Mouse (Mus musculus): ENCODE results near the gene Nkx1-1. TPM values are rescaled to one million over a fixed set of nuclear protein-coding genes. Genes with fewer than 3 reads are reported as not detected.

Gene Nkx1-1
- not detected in 2 replicates for polyA plus RNA-seq (2014; fragmentation: Nextera tagmentation; extraction: Ambion mirVana)

DNA sequence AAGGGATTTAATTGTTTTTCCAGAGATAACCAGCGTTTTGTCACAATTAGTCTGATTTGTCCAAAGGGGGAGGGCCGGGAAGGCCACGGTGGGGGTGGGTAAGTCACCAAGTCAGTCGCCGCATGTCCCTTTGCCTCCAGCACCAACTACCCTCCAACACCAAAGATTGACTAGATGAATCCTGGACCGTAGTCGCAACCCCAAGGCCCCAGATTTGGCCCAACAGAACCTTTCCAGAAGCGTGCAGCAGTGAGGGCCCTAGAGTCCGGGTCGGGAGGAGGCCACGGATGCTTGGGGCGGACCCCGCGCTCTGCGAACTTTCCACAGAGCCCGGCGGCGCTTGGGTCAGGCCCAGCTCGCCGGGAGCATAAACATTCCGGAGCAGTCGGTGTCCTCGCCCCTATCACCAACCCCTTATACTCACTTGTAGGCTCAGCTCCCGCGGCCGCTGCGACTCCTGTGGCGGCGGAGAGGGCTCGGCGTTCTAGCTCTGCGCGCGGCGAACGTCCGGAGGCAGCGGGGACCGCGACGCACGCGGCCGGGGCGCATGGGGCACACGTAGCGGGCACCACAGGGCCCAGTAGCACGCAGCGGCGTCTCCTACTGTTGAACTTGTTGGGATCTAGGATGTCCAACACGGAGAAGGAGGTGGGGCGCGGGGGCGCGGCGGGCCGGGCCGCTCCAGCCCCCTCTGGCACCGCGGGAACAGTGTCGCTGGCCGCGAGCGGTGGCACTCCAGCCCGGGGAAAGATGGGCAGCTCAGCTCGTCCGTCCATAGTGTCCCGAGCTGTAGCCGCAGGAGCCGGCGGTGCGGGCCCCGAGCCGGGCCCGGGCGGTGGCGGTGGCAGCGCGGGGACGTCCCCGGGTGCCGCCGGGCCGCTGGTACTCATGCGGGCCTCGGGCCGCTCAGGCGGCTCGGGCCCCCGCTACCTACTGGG is at the start of gene Nkx1-1:
TSS of gene Nkx1-1 (minus strand) at position 776 of the 938 bp plus-strand sequence.
- 0 out of 2 replicates have a peak within 1 kb of the TSS, but pooled peaks have one; percentile 31 for H3K4me2 ChIP-seq (ENCODE audit: low read depth, low read length, severe bottlenecking)
- H3K36me3 ChIP-seq (ENCODE audit: control insufficient read depth, insufficient read depth, low read length), result no peaks in the 10 kb centered on the region
- H3K27me3 ChIP-seq (ENCODE audit: control insufficient read depth, insufficient read depth, low read length), result peaks cover 100% of the 10 kb centered on the region
- WGBS, result under 1% methylated on average over 81 of the region's 90 CpGs
- ATAC-seq (replicated peaks; ENCODE audit: low FRiP score) (no peak), DNase-seq (ENCODE audit: low spot score) (peak; percentile 62)
- no peak within 1 kb of the TSS for H3K9ac ChIP-seq (ENCODE audit: low read length)
- H3K9me3 ChIP-seq (ENCODE audit: control insufficient read depth, low read length), result no peaks in the 10 kb centered on the region
- no peak within 1 kb of the TSS for H3K27ac ChIP-seq (ENCODE audit: low read depth, low read length)
- peak within 1 kb of the TSS; percentile 10 for H3K4me3 ChIP-seq (ENCODE audit: low read depth, low read length)
- peaks cover 22% of the 10 kb centered on the region; the same call in 1 of the 2 replicates for H3K4me1 ChIP-seq (replicated peaks; ENCODE audit: control insufficient read depth, insufficient read depth, low read length)

DNA sequence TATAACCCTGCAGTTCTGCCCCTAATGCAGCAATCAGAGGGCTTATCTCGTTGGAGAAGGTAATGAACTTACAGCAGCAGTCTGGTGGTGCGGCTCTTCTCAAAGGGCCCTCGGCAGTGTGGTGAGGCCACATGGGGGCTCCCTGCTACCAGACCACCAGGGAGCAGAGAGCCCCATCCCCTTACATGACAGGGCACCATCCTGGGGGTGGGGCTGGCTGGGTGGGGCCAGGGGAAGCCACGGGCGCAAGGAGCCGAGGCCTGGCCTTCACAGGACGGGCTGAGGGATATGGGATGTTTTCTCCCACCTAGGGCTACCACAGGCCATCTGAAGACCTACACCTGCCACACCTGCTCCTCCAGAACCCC is 47.5 kb upstream of the Nkx1-1 start:
- Histone ChIP-seq H3K9ac (ENCODE audit: low read length) (no peak overlapping the region), H3K4me1 (replicated peaks; ENCODE audit: control insufficient read depth, insufficient read depth, low read length) (no peaks in the 10 kb centered on the region), H3K4me3 (ENCODE audit: low read depth, low read length) (no peak overlapping the region), H3K27ac (ENCODE audit: low read depth, low read length) (no peak overlapping the region), H3K9me3 (ENCODE audit: control insufficient read depth, low read length) (no peaks in the 10 kb centered on the region), H3K27me3 (ENCODE audit: control insufficient read depth, insufficient read depth, low read length) (no peaks in the 10 kb centered on the region), H3K36me3 (ENCODE audit: control insufficient read depth, insufficient read depth, low read length) (no peaks in the 10 kb centered on the region), H3K4me2 (ENCODE audit: low read depth, low read length, severe bottlenecking) (no peak overlapping the region)
- WGBS, result 48% methylated on average over 7 of the region's 7 CpGs
- DNase-seq (ENCODE audit: low spot score) (no peak), ATAC-seq (replicated peaks; ENCODE audit: low FRiP score) (no peak)

GRCm38 (mm10) chr5:33480582-33481317 is 47.0 kb upstream of the Nkx1-1 start:
- Histone ChIP-seq H3K9me3 (ENCODE audit: control insufficient read depth, low read length) (no peaks in the 10 kb centered on the region), H3K36me3 (ENCODE audit: control insufficient read depth, insufficient read depth, low read length) (no peaks in the 10 kb centered on the region), H3K9ac (ENCODE audit: low read length) (no peak overlapping the region), H3K4me3 (ENCODE audit: low read depth, low read length) (no peak overlapping the region), H3K27me3 (ENCODE audit: control insufficient read depth, insufficient read depth, low read length) (no peaks in the 10 kb centered on the region), H3K4me1 (replicated peaks; ENCODE audit: control insufficient read depth, insufficient read depth, low read length) (no peaks in the 10 kb centered on the region), H3K4me2 (ENCODE audit: low read depth, low read length, severe bottlenecking) (no peak overlapping the region), H3K27ac (ENCODE audit: low read depth, low read length) (no peak overlapping the region)
- no peak for DNase-seq (ENCODE audit: low spot score)
- ATAC-seq (replicated peaks; ENCODE audit: low FRiP score), result no peak
- 61% methylated on average over 26 of the region's 26 CpGs for WGBS

- H3K27me3 ChIP-seq (ENCODE audit: control insufficient read depth, insufficient read depth, low read length), result peaks cover 26% of the 10 kb centered on the region; the same call in 1 of the 2 replicates
- no peak overlapping the region for H3K4me3 ChIP-seq (ENCODE audit: low read depth, low read length)
- 0 out of 2 replicates have a peak overlapping the region, but pooled peaks have one; percentile 10 for H3K27ac ChIP-seq (ENCODE audit: low read depth, low read length)
- ATAC-seq (replicated peaks; ENCODE audit: low FRiP score), result no peak
- no peaks in the 10 kb centered on the region for H3K36me3 ChIP-seq (ENCODE audit: control insufficient read depth, insufficient read depth, low read length)
- no peak for DNase-seq (ENCODE audit: low spot score)
- H3K4me1 ChIP-seq (replicated peaks; ENCODE audit: control insufficient read depth, insufficient read depth, low read length), result peaks cover 10% of the 10 kb centered on the region
- H3K9me3 ChIP-seq (ENCODE audit: control insufficient read depth, low read length), result no peaks in the 10 kb centered on the region
- 21% methylated on average over 11 of the region's 11 CpGs for WGBS
- no peak overlapping the region for H3K9ac ChIP-seq (ENCODE audit: low read length)
- no peak overlapping the region for H3K4me2 ChIP-seq (ENCODE audit: low read depth, low read length, severe bottlenecking)
Measured at GRCm38 (mm10) chr5:33465464-33465863, 31.7 kb upstream of the Nkx1-1 start.

DNA sequence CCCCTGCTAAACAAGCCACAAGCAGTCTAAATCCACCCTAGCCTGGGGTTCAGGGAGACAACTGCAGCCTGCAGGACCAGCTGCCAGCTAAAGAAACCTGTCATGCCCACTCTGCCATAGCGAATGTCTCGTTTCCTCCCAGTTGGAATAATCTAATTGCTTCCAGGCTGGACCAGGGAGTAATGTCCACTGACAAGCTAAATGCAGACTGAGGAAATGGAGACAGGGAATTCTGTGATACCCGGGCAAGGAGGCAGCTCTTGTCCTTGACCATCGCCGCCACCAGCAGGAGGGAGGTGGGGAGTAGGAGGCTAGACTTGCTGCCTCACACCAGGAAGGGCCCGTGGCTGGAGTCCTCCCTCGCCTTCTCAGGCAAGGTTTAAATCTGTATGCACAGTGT is 30.6 kb upstream of the Nkx1-1 start:
- WGBS, result 68% methylated on average over 7 of the region's 7 CpGs
- Histone ChIP-seq H3K27me3 (ENCODE audit: control insufficient read depth, insufficient read depth, low read length) (peaks cover 24% of the 10 kb centered on the region; the same call in 1 of the 2 replicates), H3K27ac (ENCODE audit: low read depth, low read length) (no peak overlapping the region)

DNA sequence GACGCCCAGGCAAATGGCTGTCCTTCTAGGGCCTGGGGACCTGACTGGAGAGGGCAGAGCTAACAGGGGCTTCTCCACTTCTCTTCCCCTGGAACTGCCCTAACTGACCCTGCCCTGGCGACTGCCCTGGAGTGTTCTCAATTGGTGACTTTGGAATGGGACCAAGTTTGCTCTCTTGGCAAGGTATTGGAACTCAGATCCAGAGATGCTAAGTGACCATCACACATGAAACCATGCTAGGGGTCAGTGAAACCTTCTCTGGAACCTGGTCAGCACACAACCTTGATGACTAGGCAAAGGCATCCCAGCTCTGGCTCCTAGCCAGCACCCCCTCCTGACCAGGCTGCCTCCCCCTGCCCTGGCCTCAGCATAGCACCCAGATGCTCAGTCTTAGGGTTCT is 25.3 kb upstream of the Nkx1-1 start:
- 76% methylated on average over 2 of the region's 2 CpGs for WGBS
- no peak overlapping the region for H3K4me3 ChIP-seq (ENCODE audit: low read depth, low read length)
- ATAC-seq (replicated peaks; ENCODE audit: low FRiP score) (no peak), DNase-seq (ENCODE audit: low spot score) (no peak)
- H3K9me3 ChIP-seq (ENCODE audit: control insufficient read depth, low read length), result no peaks in the 10 kb centered on the region
- no peak overlapping the region for H3K9ac ChIP-seq (ENCODE audit: low read length)
- H3K4me1 ChIP-seq (replicated peaks; ENCODE audit: control insufficient read depth, insufficient read depth, low read length), result no peaks in the 10 kb centered on the region
- H3K36me3 ChIP-seq (ENCODE audit: control insufficient read depth, insufficient read depth, low read length), result no peaks in the 10 kb centered on the region
- peaks cover 15% of the 10 kb centered on the region; the same call in 1 of the 2 replicates for H3K27me3 ChIP-seq (ENCODE audit: control insufficient read depth, insufficient read depth, low read length)
- H3K27ac ChIP-seq (ENCODE audit: low read depth, low read length), result no peak overlapping the region
- no peak overlapping the region for H3K4me2 ChIP-seq (ENCODE audit: low read depth, low read length, severe bottlenecking)

More for the DNA sequence above, 30.6 kb upstream of the Nkx1-1 start:
- Histone ChIP-seq H3K36me3 (ENCODE audit: control insufficient read depth, insufficient read depth, low read length) (no peaks in the 10 kb centered on the region), H3K4me2 (ENCODE audit: low read depth, low read length, severe bottlenecking) (no peak overlapping the region), H3K4me1 (replicated peaks; ENCODE audit: control insufficient read depth, insufficient read depth, low read length) (peaks cover 10% of the 10 kb centered on the region), H3K9me3 (ENCODE audit: control insufficient read depth, low read length) (no peaks in the 10 kb centered on the region), H3K4me3 (ENCODE audit: low read depth, low read length) (no peak overlapping the region), H3K9ac (ENCODE audit: low read length) (no peak overlapping the region)
- ATAC-seq (replicated peaks; ENCODE audit: low FRiP score), result no peak
- DNase-seq (ENCODE audit: low spot score), result no peak

- Histone ChIP-seq H3K9ac (ENCODE audit: low read length) (no peak overlapping the region), H3K4me1 (replicated peaks; ENCODE audit: control insufficient read depth, insufficient read depth, low read length) (no peaks in the 10 kb centered on the region), H3K36me3 (ENCODE audit: control insufficient read depth, insufficient read depth, low read length) (no peaks in the 10 kb centered on the region), H3K27me3 (ENCODE audit: control insufficient read depth, insufficient read depth, low read length) (peaks cover 11% of the 10 kb centered on the region; the same call in 1 of the 2 replicates), H3K27ac (ENCODE audit: low read depth, low read length) (no peak overlapping the region), H3K4me3 (ENCODE audit: low read depth, low read length) (no peak overlapping the region), H3K9me3 (ENCODE audit: control insufficient read depth, low read length) (no peaks in the 10 kb centered on the region), H3K4me2 (ENCODE audit: low read depth, low read length, severe bottlenecking) (no peak overlapping the region)
- WGBS, result 57% methylated on average over 3 of the region's 3 CpGs
- no peak for ATAC-seq (replicated peaks; ENCODE audit: low FRiP score)
- no peak for DNase-seq (ENCODE audit: low spot score)
Measured at GRCm38 (mm10) chr5:33458132-33458622, 24.4 kb upstream of the Nkx1-1 start.

- H3K36me3 ChIP-seq (ENCODE audit: control insufficient read depth, insufficient read depth, low read length), result no peaks in the 10 kb centered on the region
- no peak overlapping the region for H3K4me2 ChIP-seq (ENCODE audit: low read depth, low read length, severe bottlenecking)
- no peak overlapping the region for H3K9ac ChIP-seq (ENCODE audit: low read length)
- H3K27me3 ChIP-seq (ENCODE audit: control insufficient read depth, insufficient read depth, low read length), result peaks cover 4% of the 10 kb centered on the region; the same call in 1 of the 2 replicates
- H3K9me3 ChIP-seq (ENCODE audit: control insufficient read depth, low read length), result no peaks in the 10 kb centered on the region
- no peaks in the 10 kb centered on the region for H3K4me1 ChIP-seq (replicated peaks; ENCODE audit: control insufficient read depth, insufficient read depth, low read length)
- no peak for ATAC-seq (replicated peaks; ENCODE audit: low FRiP score)
- DNase-seq (ENCODE audit: low spot score), result no peak
- H3K27ac ChIP-seq (ENCODE audit: low read depth, low read length), result no peak overlapping the region
- WGBS, result 77% methylated on average over 8 of the region's 8 CpGs
- H3K4me3 ChIP-seq (ENCODE audit: low read depth, low read length), result no peak overlapping the region
Measured at GRCm38 (mm10) chr5:33455737-33456136, 22.0 kb upstream of the Nkx1-1 start.

All from forebrain, embryonic 11.5 days (tissue).